Mouse (Mus musculus): ENCODE measurements around the gene Gjb4. TPM values are rescaled to one million over a fixed set of nuclear protein-coding genes. Genes with fewer than 3 reads are reported as not detected.

Gene Gjb4
- total RNA-seq, 2 experiments from 2014 or later: not detected

- no peak for DNase-seq
These were observed 4.2 kb downstream of the Gjb4 start for GRCm38 (mm10) chr4:127349560-127350300.

GRCm38 (mm10) chr4:127345000-127345399, 8.9 kb downstream of the Gjb4 start:
- no peak for DNase-seq

- DNase-seq: no peak
These were observed 12.5 kb downstream of the Gjb4 start for GRCm38 (mm10) chr4:127341372-127341771.

GRCm38 (mm10) chr4:127337668-127338067, 16.2 kb downstream of the Gjb4 start:
- DNase-seq: no peak

- DNase-seq: no peak
These were observed 18.9 kb downstream of the Gjb4 start for GRCm38 (mm10) chr4:127334870-127335504.

GRCm38 (mm10) chr4:127331171-127331570, 22.7 kb downstream of the Gjb4 start:
- no peak for DNase-seq

- DNase-seq: no peak
These were observed 23.4 kb downstream of the Gjb4 start, which contains the start of gene Gjb3 for GRCm38 (mm10) chr4:127330181-127331100. Gene Gjb3 (minus strand): TSS chr4:127330844.

GRCm38 (mm10) chr4:127329751-127330150, 24.1 kb downstream of the Gjb4 start:
- no peak for DNase-seq

GRCm38 (mm10) chr4:127329046-127329445, 24.8 kb downstream of the Gjb4 start:
- DNase-seq: no peak

- DNase-seq: no peak
These were observed 25.5 kb downstream of the Gjb4 start for GRCm38 (mm10) chr4:127328378-127328777.

GRCm38 (mm10) chr4:127327749-127328148, 26.1 kb downstream of the Gjb4 start:
- no peak for DNase-seq

GRCm38 (mm10) chr4:127327258-127327657, 26.6 kb downstream of the Gjb4 start:
- DNase-seq: no peak

- DNase-seq: no peak
These were observed 28.6 kb downstream of the Gjb4 start for GRCm38 (mm10) chr4:127325276-127325675.

GRCm38 (mm10) chr4:127324759-127325158, 29.1 kb downstream of the Gjb4 start:
- no peak for DNase-seq

- DNase-seq: no peak
These were observed 29.6 kb downstream of the Gjb4 start for GRCm38 (mm10) chr4:127324296-127324695.

- DNase-seq: no peak
These were observed 30.2 kb downstream of the Gjb4 start for GRCm38 (mm10) chr4:127323651-127324050.

GRCm38 (mm10) chr4:127319613-127320012, 34.3 kb downstream of the Gjb4 start:
- DNase-seq: no peak

GRCm38 (mm10) chr4:127317143-127317542, 36.7 kb downstream of the Gjb4 start:
- no peak for DNase-seq

GRCm38 (mm10) chr4:127315753-127316152, 38.1 kb downstream of the Gjb4 start:
- peak; percentile 21 for DNase-seq

- DNase-seq: no peak
These were observed 39.3 kb downstream of the Gjb4 start for GRCm38 (mm10) chr4:127314585-127314984.

GRCm38 (mm10) chr4:127313861-127314260, 40.0 kb downstream of the Gjb4 start, which contains the start of gene Gja4:
Gene Gja4 (minus strand): TSS chr4:127314039.
- DNase-seq: peak; percentile 83

- no peak for DNase-seq
These were observed 41.5 kb downstream of the Gjb4 start for GRCm38 (mm10) chr4:127312349-127312748.

GRCm38 (mm10) chr4:127311561-127311960, 42.3 kb downstream of the Gjb4 start:
- no peak for DNase-seq

Data from gastrocnemius, postnatal 25 days (tissue).